Mouse (Mus musculus) cerebellum, adult 9-10 months (tissue): ENCODE measurements around the gene B3glct.
A peak's percentile ranks its signal among the peaks of the same experiment; 100 is the strongest.

Experiments used
- DNase-seq: peaks from one replicate; pipeline ENCODE4 v3.0.0; 2022

Gene B3glct

DNA sequence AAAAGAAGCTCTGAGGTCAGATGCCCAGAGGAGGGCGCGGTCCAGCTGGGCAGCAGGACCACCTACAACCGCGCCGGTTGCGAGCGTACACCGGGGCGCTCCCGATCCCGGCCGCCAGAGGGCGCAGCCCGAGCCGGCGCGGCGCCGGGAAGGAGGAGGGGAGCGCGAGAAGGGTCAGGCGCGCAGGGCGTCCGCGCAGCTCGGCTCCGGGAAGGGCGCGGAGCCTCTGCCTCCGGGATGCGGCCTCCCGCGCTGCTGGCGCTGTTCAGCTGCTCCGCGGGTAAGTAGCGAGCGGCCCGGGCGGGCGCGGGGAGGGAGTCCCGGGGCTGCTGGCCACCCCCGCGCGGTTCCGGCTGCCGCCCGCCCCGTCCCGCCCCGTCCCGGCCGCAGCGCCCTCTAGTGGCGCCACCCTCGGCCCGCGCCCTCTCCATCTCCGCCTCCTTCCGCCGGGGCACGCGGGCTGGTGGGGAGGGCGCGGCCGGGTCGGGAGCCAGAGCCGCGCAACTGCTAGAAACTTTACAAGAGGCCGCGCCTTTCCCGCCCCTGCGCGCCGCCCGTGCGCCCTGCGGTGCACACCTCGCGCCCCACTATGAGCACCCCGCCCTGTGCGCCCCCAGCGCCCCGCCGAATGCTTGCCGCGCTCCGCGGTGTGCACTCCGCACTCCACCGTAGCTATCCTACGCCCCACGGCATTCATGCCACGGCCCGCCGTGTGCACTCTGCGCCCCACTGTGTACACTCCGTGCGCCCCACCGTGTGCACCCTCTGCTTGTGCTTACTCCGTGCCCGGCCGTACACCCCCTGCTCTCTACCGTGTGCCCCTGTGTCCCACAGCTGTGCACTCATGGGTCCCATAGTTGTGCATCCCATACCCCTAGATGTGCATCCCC lies at the start of gene B3glct:
Gene B3glct, plus strand, starts transcription at position 131 of the 890 bp plus-strand sequence.
- DNase-seq, result peak; percentile 72

DNA sequence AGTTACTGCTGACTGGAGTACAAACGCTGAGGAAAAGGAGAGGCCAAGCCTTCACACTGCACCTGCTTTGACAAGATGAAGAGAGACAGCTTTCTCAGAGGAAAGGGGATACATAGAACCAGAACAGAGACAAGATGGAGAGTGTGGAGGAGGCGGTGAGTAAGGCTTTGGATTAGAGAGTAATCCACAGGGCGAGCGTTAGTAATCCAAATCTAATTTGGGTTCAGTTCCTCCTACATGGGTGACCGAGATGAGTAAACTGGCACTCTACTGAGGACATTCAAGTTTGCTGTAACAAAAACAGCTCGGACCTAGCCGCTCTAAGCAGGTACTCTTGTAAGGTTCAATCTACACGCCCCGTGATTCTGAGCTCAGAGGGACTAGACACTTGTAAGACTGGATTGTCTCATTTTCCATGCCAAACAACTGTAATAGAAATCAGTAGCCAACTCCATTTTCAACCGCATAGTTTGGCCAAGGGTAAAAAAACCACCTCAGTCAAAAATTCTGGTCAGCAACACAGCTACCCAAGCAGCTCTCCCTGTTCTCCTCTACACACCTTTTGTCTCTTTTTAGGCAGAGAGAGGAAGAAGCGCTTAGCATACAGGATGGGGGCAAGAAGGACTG lies 43.5 kb upstream of the B3glct start:
- peak; percentile 20 for DNase-seq

DNA sequence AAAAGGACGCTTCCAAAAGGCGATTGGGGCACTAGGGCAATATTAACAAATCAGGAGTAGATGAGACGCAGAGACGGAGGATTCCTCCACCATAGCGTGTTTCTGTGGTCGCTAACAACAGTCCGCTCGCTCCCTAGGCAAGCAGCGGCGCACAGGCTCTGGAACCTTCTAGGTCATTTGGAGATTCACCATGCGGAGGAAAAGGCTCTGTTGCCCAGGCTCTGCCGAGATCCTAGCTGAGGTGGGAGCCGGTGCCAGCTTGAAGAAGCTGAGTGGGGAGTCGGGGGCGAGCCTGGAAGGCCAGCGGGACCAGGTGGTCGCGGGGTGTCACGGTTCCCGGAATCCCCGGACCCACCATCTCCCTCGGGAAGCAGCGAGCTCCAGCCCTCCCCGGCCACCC lies 42.5 kb upstream of the B3glct start:
- no peak for DNase-seq

DNA sequence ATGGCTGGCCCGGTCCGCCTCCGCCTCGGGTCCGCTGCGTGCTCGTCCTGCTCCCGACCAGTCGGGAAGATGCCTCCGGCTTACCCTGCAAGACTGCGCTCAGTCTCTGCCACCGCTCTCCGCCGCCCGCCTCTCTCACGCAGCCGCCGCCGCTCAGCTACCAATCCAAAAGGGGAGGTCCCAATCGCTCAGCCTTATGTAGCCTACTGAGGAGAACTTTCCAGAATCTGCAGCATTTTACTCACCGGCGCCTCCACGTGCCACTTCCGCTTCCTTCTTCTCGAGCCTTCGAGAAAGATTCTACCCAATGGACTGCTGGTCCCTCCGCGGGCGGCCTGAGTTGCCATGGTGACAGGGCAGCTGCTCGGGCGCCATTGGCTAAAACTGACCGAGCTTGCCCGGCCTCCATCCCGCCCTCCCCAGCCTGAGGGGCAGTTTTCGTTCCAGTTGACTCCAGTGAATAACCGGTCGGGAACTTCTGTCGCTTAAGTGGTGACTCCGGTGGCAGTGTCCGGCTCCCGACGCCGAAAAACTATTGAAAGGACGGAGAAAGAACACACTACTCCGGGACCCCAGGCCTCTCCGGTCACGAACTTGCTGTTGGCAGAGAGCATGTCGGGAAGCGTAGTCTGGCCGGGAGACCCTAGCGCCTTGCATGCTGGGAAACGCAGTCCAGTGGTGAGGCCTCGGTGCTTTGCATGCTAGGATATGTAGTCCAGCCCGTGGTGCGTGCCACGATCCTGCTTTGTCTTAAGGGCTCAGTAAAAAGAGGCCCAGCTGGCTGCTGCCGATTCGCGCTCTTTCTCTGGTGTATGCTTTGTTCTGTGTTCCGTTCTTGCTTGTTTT lies 41.7 kb upstream of the B3glct start, which contains the start of gene Hsph1:
Gene Hsph1, minus strand, starts transcription at position 302 of the 846 bp plus-strand sequence.
- DNase-seq, result peak; percentile 99

DNA sequence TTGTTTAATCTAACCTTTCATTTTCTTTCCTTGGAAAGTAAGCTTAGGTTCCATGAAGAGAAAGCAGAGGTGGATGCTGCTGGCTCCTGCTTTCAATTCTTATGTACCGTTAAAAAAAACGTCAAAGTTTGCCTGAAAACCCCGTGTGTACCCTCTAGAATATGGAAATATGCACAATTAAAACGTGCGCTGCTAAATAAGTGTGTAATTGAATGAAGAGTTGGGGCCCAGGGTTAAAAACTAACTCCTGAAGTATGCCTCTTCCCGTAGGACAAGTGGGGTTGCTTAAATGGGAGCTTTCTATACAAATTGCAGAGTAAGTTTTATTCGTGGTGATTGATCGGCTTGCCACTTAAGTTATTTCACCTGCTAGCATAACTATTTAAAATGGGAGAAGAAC lies 40.7 kb upstream of the B3glct start:
- peak; percentile 41 for DNase-seq

DNA sequence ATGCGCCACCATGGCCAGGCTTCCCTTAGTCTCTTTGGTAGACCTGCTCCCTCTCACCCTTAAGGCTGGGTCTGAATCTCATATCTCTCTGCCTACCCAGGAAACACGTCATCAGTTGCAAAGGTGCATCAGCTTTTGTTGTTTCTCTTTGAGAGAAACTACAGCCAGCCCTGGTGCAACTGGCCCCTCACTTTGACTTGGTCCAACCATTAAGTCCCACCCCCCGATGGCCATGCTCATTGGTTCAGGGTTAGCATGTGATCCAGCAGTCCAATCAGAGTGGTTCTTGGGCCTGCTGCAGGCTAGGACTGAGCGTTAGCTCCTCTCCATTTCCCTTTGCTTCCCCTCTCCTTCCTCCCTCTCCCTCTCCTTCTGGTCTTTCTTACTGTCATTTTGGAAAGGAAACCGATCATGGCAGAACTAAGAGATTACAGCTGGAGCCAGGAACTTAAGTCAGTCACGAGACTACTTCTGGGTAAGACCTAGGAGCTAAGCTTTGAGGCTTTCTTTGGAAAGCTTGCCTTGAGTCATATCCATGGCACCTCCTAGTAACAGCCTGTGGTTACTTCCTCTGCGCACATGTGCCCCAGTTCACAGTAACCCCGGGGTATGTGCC lies 36.6 kb upstream of the B3glct start:
- no peak for DNase-seq

DNA sequence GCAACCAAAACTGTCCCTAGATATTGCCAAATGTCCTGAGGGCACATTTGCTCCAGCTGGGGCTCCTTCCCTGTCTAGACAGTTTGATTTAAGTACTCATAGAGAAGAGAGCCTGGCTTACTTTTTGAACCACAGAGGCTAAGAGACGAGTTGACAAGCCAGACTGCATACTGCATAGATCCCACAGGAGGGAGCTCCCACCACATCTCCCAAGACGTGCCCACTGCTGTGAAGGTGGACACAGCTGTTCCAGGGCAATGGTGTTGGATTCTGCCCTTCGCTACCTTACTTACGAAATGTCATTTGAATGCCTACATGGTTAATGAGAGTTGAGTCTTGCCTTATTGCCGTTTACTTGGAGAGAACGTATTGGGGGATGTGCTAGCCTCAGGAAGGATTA lies 35.7 kb upstream of the B3glct start:
- no peak for DNase-seq

DNA sequence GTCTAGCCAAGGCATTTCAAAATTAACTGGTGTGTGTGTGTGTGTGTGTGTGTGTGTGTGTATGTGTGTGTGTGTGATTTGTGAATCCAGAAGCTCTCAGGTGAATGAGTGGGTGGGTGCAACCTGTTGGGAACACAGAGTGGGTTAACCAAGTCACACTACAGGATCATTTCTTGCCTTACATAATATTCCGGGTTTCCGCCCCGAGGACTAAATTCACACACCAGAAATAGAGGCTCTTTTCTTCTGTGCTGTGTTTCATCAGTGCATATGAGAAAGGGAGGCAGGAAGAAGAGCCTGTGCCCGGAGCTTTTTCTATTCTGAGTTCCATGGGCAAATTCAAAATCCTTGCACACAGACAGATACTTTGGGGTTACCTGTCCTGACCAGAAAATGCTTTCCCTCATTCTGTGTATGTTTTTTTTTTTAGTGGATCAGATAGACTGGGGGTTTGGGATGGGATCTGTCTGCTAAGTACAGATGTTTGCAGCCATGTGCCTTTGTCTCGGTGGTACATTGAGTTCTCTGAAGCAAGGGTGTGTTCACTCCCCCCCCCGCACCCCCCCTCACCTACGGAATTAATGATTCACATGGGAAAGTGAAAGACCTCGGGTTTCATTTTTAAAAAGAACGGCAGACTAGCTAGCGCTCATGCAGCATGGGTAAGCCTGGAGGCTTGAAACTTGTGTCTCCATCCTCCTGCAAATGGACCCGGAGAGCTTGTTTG lies 35.1 kb upstream of the B3glct start:
- no peak for DNase-seq

DNA sequence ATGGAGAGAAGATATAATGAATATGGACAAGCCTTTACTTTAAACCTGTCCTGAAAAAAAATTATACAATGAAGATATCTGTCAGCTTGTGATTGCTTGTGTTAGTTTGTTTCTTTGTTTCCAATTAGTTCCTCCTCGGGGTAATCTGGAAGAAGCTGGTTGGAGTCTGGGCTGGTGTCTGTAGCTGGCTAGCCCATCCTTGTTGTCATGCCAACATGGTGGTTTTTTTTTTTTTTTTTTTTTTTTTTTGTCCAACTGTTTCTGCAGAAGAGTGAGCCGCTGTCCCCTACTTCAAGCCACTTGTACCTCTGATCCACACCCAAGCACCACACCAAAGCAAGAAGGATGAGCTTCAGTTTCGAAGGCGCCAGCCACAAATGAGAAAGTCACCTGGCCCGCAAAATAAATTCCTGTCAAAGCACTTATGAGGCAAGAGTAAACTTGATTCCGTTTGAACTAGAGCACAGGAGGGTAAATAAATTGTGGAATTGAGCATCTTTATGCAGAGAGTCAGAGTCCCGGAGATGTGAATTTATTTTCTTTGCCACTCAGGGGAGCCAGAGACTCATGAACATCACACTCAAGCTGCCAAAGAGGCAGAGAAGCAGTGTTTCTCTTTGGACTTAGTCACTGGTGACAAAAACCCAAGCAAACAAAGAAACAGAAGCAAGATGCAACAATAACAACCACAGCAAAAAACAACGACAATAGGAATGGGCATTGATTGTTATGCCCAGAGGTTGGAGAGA lies 30.5 kb upstream of the B3glct start:
- DNase-seq, result no peak

DNA sequence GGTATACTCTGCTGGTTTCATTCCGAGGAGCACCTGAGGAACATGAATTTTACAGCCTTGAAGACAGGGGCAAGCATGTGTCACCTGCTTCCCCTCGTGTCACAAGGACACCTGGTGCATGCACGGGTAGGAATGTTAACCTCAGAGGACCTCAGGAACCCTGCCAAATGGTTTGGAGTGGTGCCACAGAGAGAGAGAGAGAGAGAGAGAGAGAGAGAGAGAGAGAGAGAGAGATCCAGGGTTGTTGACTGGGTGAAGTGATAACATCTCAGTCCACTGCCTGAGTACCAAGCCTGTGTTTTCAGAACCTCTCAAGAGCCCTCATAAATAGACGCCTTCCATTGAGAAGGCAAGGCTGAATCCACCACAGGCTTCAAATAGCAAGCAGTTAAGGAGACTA lies 29.8 kb upstream of the B3glct start:
- no peak for DNase-seq

DNA sequence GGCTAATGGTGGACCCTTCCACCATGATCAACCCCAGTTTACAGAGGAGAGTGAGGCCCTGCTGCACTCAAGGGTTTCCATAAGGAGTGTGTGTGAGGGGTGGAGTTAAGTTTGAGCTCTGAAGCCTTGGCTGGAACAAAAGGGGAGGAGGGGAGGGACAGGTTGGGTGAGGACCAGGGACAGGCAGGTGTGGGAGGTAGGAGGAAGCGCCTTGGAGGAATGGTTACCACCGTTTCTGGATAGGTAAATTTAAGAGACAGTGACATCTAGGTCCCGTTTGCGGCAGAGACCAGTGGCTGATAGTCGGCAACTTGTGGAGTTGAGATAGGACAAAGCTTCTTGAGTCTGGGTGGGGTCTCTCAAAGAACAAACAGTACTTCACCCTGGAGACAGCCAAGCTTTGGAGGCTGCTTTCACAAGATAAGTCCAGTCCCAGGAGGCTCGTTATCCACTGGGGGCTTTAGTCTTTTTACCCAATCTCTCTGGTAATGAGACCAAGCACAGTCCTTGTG lies 29.1 kb upstream of the B3glct start:
- no peak for DNase-seq

DNA sequence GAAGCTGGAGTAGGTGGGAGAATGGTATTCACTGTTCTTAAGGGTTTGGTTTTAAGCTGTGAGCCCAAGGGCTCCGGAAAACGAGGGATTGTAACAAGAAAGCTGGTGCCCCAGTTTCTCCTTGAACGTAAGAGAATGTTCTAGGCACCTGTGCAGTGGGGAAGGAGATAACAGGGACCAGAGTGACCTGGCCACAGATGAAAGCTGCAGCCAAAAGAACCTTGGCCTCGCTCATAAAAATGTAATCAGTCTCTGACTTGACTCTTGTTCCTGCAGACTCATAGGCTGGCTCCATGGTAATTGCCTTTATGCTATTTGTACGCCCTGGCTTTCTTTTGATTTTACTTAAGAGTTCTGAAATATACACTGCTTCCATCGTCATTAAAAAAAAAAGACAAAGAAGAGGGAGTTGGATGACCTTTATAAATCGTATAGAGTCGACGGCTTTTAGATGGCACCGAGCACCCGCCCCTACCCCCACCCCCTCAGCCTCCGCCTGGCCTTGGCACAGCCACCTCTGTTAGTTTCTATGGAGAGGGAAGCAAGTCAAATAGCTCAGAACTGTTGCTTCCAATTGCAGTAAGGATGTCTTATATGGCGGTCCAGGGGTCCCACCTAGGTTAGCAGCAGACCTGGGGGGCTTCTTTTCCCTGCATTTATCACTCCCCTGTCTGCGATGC lies 28.4 kb upstream of the B3glct start:
- DNase-seq, result no peak

DNA sequence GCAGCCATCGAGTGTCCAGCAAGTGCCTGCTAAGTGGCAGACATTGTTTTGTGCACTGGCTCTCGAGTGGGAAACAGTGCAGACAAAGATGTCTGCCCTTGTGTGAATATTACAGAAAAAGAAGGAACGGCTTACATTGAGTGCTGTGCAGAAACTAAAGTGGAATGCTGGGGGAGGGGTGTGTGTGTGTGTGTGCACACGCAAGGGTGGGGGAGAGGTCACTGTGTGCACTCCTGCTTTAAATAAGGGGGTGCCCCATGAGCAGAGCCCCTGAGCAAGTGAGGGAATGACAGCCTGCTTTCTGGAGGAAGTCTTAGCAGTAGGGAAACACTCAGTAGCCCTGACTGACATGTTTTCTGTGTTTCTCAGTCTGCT lies 27.9 kb upstream of the B3glct start:
- DNase-seq, result no peak

DNA sequence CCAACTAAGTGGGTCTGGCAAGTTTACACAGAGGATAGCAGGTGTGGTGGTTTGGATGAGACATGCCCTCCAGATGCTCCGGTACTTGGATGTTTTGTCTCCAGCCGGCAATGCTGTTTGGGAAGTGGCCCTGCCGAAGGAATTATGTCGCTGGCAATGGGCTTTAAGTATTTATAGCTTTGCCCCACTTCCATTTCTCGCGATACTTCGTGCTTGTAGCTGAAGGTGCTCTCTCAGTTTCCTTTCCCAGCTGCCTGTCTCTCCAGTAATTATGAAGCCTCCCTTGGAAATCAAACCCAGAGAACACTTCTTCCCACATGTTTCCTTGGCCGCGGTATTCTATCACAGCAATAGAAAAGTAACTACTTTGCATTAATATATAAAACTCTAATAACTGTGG lies 22.4 kb upstream of the B3glct start:
- no peak for DNase-seq

DNA sequence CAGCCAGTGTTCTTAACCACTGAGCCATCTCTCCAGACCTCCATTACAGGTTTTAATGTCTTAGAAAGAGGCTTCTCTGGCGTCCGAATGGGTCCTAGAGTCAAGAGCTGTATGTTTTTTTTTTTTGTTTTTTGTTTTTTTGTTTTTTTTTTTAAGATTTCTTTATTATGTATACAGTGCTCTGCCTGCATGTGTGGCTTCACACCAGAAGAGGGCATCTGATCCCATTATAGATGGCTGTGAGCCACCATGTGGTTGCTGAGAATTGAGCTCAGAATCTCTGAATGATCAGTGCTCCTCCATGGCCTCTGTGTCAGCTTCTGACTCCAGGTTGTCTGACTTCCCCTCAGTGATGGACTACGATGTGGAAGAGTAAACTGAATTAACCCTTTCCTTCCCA lies 20.0 kb upstream of the B3glct start:
- no peak for DNase-seq

DNA sequence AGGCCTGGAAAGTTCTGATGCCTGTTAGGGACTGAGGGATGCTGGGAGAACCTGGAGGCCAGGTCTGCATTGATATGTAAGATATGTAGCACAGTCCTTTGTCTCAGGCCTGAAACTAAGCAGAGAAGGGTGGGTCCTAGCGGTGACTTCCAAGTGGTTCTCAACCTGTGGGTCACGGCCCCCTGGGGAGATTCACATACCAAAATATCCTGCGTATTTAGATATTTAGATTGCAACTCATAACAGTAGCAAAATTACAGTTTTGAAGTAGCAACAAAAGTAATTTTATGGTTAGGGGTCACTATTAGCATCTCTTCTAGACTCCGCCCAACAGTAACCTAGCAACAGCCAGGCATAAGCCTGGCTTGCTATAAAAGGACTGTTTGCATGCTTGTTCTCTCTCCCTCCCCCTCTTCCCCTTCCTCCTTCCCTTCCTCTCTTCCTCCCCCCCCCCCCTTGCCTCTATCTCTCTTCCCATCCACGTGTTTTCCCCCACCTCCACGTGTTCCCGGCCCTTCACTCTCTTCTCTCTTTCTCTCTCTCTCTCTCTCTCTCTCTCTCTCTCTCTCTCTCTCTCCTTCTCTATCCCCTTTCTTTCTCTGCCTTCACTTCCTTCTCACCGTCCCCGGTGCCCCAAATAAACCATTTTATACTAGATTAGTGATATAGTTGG lies 19.2 kb upstream of the B3glct start:
- no peak for DNase-seq

DNA sequence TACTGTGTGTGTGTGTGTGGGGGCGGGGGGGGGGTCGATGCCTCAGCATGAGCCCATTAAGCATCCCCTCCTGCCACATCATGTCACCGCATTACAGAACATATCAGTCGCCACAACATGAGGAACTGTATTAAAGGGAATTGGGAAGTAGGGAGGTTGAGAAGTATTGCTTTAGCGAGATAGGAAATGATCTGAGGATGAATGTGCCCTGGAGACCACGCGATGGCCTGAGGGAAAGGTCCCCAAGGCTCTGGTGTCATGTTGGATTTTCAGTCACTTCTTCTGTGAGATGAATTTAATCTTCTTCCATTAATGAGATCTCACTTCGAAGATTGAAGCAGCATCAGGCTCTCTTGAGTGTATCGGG lies 18.6 kb upstream of the B3glct start:
- DNase-seq, result no peak

DNA sequence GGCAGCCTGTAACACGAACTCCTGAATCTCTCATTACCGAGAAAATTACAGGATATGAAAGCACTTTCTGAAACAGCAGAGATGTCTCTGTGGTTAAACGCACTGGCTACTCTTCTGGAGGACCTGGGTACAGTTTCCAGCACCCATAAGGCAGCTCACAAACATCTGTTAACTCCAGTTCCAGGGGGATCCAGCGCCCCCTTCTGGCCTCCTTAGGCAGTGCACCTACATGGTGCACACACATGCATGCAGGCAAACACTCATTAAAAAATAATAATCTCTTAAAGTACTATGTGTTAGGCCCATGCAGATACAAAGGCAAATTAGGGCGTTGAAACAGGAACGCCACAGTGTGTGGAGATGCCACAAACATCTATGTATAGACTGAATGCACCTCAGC lies 16.6 kb upstream of the B3glct start:
- no peak for DNase-seq

DNA sequence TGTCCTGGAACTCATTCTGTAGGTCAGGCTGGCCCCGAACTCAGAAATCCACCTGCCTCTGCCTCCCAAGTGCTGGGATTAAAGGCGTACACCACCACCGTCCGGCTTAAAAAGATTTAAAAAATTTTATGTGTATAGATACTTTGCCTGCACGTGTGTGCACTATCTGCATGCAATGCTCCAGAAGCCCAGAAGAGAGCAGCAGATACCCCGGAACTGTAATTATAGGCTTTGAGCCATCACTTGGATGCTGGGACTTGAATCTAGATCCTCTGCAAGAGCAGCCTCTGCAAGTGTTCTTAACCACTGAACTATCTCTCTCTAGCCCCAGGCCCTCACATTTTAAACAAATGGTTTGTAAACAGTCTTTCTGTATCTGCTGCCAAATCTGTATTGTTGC lies 15.1 kb upstream of the B3glct start:
- no peak for DNase-seq

DNA sequence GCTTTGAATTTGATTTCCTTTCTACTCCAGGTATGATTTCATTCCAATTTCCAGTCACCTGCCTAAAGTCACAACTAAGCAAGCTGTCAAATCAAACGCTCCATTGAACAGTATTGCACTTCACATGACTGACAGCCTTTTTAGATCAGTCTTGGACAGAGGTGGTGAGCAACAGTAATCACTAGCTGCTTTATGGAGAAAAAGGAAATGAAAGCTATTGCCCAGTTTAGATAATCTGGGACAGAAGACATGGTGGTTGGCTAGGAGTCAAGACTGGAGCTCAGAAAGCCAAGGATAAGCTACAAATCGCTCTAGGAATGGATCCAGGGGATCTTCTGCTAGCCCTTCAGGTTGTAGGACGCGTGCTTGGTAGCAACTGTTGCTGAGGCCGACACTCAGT lies 14.6 kb upstream of the B3glct start:
- DNase-seq, result no peak
